Mouse (Mus musculus): ENCODE measurements at regions not wholly inside any gene's neighbourhood (a gene's known extent, or its start where the extent isn't known, plus 50 kb on each side); places are given as distances from the start of the nearest gene placed in this dataset.

- H3K4me1 ChIP-seq (ENCODE audit: control insufficient read depth, insufficient read depth, low read length) = 0 out of 2 replicates have a peak, but pooled peaks cover 4% of the 10 kb centered on the region
- H3K9ac ChIP-seq (replicated peaks; ENCODE audit: low read depth, low read length) = no peak overlapping the region
- H3K27ac ChIP-seq (ENCODE audit: low read length) = no peak overlapping the region
- no peaks in the 10 kb centered on the region for H3K36me3 ChIP-seq (ENCODE audit: control insufficient read depth, insufficient read depth, low read length)
- 41% methylated on average over 5 of the region's 5 CpGs for WGBS
- no peak overlapping the region for H3K4me3 ChIP-seq (ENCODE audit: low read depth, low read length)
- no peak for ATAC-seq (ENCODE audit: insufficient number of reproducible peaks, insufficient read depth, low FRiP score, low read depth)
- H3K9me3 ChIP-seq (ENCODE audit: control insufficient read depth, low read depth, low read length) = no peaks in the 10 kb centered on the region
- no peaks in the 10 kb centered on the region for H3K27me3 ChIP-seq (ENCODE audit: control insufficient read depth, insufficient read depth, low read length)
- no peak overlapping the region for H3K4me2 ChIP-seq (replicated peaks; ENCODE audit: low read depth, low read length)
These were observed 65.9 kb upstream of the Bmper start for GRCm38 (mm10) chr9:23156820-23157570.

DNA sequence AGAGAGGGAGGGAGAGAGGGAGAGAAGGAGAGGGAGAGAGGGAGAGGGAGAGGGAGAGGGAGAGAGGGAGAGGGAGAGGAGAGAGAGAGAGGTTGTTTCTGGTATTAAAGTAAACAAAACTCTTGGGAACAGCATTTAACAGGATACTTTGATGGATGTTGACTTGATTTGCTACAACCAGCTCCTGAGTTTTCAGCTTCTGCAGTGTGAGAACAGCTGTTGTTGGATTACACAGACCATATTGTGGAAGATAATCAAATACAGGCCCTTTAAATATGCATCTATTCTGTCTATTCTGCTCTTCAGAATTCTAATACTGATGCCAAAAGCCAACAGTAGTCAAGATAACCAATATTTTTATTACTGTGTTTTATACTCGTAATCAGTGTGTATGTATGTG is 64.4 kb upstream of the Bmper start:
- Histone ChIP-seq H3K36me3 (ENCODE audit: control insufficient read depth, insufficient read depth, low read length) (no peaks in the 10 kb centered on the region), H3K9me3 (ENCODE audit: control insufficient read depth, low read depth, low read length) (no peaks in the 10 kb centered on the region), H3K9ac (replicated peaks; ENCODE audit: low read depth, low read length) (no peak overlapping the region), H3K27ac (ENCODE audit: low read length) (no peak overlapping the region), H3K4me2 (replicated peaks; ENCODE audit: low read depth, low read length) (no peak overlapping the region), H3K4me1 (ENCODE audit: control insufficient read depth, insufficient read depth, low read length) (0 out of 2 replicates have a peak, but pooled peaks cover 4% of the 10 kb centered on the region), H3K4me3 (ENCODE audit: low read depth, low read length) (no peak overlapping the region), H3K27me3 (ENCODE audit: control insufficient read depth, insufficient read depth, low read length) (no peaks in the 10 kb centered on the region)
- WGBS = 68% methylated on average over 1 of the region's 1 CpGs
- no peak for ATAC-seq (ENCODE audit: insufficient number of reproducible peaks, insufficient read depth, low FRiP score, low read depth)

DNA sequence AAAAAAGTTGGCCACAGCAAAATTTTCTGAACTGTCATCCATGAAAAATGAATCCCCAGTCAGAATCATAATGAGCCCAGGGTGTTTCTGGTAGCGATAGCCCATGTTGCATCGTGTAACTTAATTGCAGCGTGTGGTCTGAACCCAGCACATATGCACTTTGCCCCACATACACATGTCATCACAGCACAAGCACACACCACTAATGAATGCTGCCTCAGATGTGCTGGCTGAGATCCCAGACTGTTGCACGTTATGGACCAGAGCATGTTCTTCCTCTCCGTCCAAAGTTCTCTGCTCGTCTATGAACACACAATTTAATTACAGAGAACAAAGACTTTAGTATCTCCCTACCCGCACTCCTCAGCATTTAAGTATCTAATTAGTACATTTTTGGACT is 61.5 kb upstream of the Bmper start:
- ATAC-seq (ENCODE audit: insufficient number of reproducible peaks, insufficient read depth, low FRiP score, low read depth) = no peak
- no peak overlapping the region for H3K27ac ChIP-seq (ENCODE audit: low read length)
- no peaks in the 10 kb centered on the region for H3K36me3 ChIP-seq (ENCODE audit: control insufficient read depth, insufficient read depth, low read length)
- H3K4me3 ChIP-seq (ENCODE audit: low read depth, low read length) = no peak overlapping the region
- H3K9ac ChIP-seq (replicated peaks; ENCODE audit: low read depth, low read length) = no peak overlapping the region
- no peaks in the 10 kb centered on the region for H3K27me3 ChIP-seq (ENCODE audit: control insufficient read depth, insufficient read depth, low read length)
- no peak overlapping the region for H3K4me2 ChIP-seq (replicated peaks; ENCODE audit: low read depth, low read length)
- 0 out of 2 replicates have a peak, but pooled peaks cover 4% of the 10 kb centered on the region for H3K4me1 ChIP-seq (ENCODE audit: control insufficient read depth, insufficient read depth, low read length)
- H3K9me3 ChIP-seq (ENCODE audit: control insufficient read depth, low read depth, low read length) = no peaks in the 10 kb centered on the region
- WGBS = 65% methylated on average over 7 of the region's 7 CpGs

DNA sequence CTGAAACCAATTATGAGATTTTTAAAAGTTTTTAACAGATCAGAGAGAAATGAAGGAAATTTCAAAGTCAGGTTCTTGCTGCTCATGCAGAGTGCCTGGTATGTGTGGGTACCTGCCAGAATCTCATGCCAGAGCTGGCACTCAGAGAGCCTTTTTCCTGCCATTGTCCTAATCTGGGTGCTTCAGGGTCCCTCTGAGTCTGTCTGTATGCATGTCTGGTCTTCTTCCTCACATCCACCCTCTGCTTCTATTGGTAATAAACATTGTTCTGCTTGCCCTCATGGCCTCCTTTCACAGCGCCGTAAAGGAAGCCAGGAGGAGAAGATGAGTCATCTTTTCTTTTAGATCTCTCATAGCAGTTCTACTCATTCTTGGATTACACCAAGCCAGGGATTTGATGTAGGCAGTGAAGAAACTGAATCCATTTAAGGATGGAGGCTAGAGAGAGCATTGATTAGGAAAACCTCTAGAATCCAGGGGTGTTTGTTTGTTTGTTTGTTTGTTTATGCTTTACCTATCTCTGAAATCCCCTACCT is 55.8 kb upstream of the Bmper start:
- ATAC-seq (ENCODE audit: insufficient number of reproducible peaks, insufficient read depth, low FRiP score, low read depth) = no peak
- Histone ChIP-seq H3K9ac (replicated peaks; ENCODE audit: low read depth, low read length) (no peak overlapping the region), H3K4me3 (ENCODE audit: low read depth, low read length) (no peak overlapping the region), H3K9me3 (ENCODE audit: control insufficient read depth, low read depth, low read length) (no peaks in the 10 kb centered on the region), H3K4me2 (replicated peaks; ENCODE audit: low read depth, low read length) (no peak overlapping the region), H3K27ac (ENCODE audit: low read length) (no peak overlapping the region), H3K36me3 (ENCODE audit: control insufficient read depth, insufficient read depth, low read length) (no peaks in the 10 kb centered on the region), H3K27me3 (ENCODE audit: control insufficient read depth, insufficient read depth, low read length) (no peaks in the 10 kb centered on the region), H3K4me1 (ENCODE audit: control insufficient read depth, insufficient read depth, low read length) (no peaks in the 10 kb centered on the region)
- WGBS = 58% methylated on average over 2 of the region's 2 CpGs

DNA sequence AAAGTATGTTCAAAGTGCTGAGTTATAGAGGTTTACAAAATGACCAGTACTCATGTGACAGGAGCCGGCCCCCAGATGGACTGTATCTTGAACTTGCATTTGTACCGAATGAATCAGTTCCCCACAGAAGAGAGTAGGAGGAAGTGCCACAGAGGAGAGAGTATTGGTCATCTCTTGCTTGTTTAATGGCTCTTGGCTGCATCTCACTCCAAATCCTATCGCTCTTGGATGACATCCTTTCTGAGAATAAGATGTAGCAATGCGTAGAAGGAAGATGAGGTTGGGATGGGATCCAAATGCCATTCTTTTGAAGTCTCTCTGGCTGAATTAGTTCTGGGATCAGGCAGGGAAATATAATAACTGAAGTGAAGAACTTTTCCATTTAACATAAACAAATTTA is 55.2 kb upstream of the Bmper start:
- Histone ChIP-seq H3K9me3 (ENCODE audit: control insufficient read depth, low read depth, low read length) (no peaks in the 10 kb centered on the region), H3K27ac (ENCODE audit: low read length) (no peak overlapping the region), H3K36me3 (ENCODE audit: control insufficient read depth, insufficient read depth, low read length) (no peaks in the 10 kb centered on the region), H3K4me2 (replicated peaks; ENCODE audit: low read depth, low read length) (no peak overlapping the region), H3K4me3 (ENCODE audit: low read depth, low read length) (no peak overlapping the region), H3K4me1 (ENCODE audit: control insufficient read depth, insufficient read depth, low read length) (no peaks in the 10 kb centered on the region), H3K27me3 (ENCODE audit: control insufficient read depth, insufficient read depth, low read length) (no peaks in the 10 kb centered on the region), H3K9ac (replicated peaks; ENCODE audit: low read depth, low read length) (no peak overlapping the region)
- ATAC-seq (ENCODE audit: insufficient number of reproducible peaks, insufficient read depth, low FRiP score, low read depth) = no peak
- 62% methylated on average over 4 of the region's 4 CpGs for WGBS

DNA sequence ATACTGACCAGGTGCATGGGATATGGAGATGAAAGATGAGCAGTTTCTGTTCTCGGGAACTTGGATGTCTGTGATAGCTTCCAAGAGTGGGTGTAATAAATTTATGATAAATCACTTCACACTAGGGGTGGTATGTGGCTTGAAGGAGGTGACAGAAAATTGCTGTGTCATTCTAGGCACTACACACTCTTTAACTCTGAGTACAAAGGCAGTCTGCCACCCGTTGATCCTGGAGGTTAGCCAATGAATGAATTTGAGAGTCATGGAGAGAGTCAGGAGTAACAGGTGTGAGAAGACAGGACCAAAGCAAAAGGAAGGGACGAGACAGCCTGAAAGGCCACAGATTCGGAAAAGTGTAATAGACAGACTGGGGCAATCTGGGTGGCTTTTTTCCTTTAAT is 54.7 kb upstream of the Bmper start:
- no peaks in the 10 kb centered on the region for H3K27me3 ChIP-seq (ENCODE audit: control insufficient read depth, insufficient read depth, low read length)
- 64% methylated on average over 4 of the region's 4 CpGs for WGBS
- ATAC-seq (ENCODE audit: insufficient number of reproducible peaks, insufficient read depth, low FRiP score, low read depth) = no peak

DNA sequence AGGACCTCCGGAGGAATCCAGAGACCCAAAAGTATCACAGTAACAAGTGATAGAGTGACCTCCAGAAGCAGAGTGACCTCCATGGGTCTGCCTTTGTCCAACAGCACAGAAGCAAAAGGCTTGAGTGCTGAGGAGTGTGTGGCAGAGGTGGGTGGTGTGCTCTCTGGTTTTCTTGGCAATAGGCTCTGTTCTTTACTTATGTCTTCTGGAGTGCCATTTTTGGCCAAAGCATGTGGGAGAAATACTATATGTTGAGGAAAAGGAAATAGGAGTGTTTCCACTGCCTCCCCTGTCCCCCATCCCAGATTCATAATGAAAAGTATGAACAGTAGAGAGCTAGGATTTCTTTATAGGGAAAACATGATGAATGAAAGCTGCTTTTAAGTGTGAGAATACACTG is 51.5 kb upstream of the Bmper start:
- 85% methylated on average over 1 of the region's 1 CpGs for WGBS
- Histone ChIP-seq H3K9me3 (ENCODE audit: control insufficient read depth, low read depth, low read length) (no peaks in the 10 kb centered on the region), H3K4me1 (ENCODE audit: control insufficient read depth, insufficient read depth, low read length) (no peaks in the 10 kb centered on the region), H3K27ac (ENCODE audit: low read length) (no peak overlapping the region), H3K4me2 (replicated peaks; ENCODE audit: low read depth, low read length) (no peak overlapping the region), H3K27me3 (ENCODE audit: control insufficient read depth, insufficient read depth, low read length) (no peaks in the 10 kb centered on the region), H3K4me3 (ENCODE audit: low read depth, low read length) (no peak overlapping the region), H3K36me3 (ENCODE audit: control insufficient read depth, insufficient read depth, low read length) (no peaks in the 10 kb centered on the region), H3K9ac (replicated peaks; ENCODE audit: low read depth, low read length) (no peak overlapping the region)
- no peak for ATAC-seq (ENCODE audit: insufficient number of reproducible peaks, insufficient read depth, low FRiP score, low read depth)

More for the DNA sequence above, 54.7 kb upstream of the Bmper start:
- H3K4me3 ChIP-seq (ENCODE audit: low read depth, low read length) = no peak overlapping the region
- H3K4me2 ChIP-seq (replicated peaks; ENCODE audit: low read depth, low read length) = no peak overlapping the region
- no peak overlapping the region for H3K27ac ChIP-seq (ENCODE audit: low read length)
- no peaks in the 10 kb centered on the region for H3K36me3 ChIP-seq (ENCODE audit: control insufficient read depth, insufficient read depth, low read length)
- H3K9me3 ChIP-seq (ENCODE audit: control insufficient read depth, low read depth, low read length) = no peaks in the 10 kb centered on the region
- H3K9ac ChIP-seq (replicated peaks; ENCODE audit: low read depth, low read length) = no peak overlapping the region
- no peaks in the 10 kb centered on the region for H3K4me1 ChIP-seq (ENCODE audit: control insufficient read depth, insufficient read depth, low read length)
